Mouse (Mus musculus) kidney, postnatal 0 days (tissue): ENCODE measurements around the gene Spag4. TPM values are rescaled to one million over a fixed set of nuclear protein-coding genes. Genes with fewer than 3 reads are reported as not detected.

ENCODE experiments used
- ATAC-seq: fragments of 200-750 bp; cut with Nextera tagmentation; replicated peaks from 2 replicates; pipeline ENCODE4 v1.8.0; 2017; ENCODE audit warnings: low read depth, moderate number of reproducible peaks, moderate TSS enrichment, moderate library complexity; ENCODE audit not compliant: low FRiP score
- DNase-seq: peaks from one replicate; pipeline ENCODE4 v3.0.0-alpha.2; 2016; ENCODE audit warnings: low spot score
- H3K27ac ChIP-seq: fragments of 300-500 bp; sonication (generic); 2 replicates; pipeline ENCODE4 v1.5.1; 2014; ENCODE audit warnings: mild to moderate bottlenecking
- H3K27me3 ChIP-seq: fragments of 300-500 bp; sonication (generic); 2 replicates; pipeline ENCODE4 v1.6.1; 2014; ENCODE audit warnings: low read length, mixed read lengths; ENCODE audit not compliant: insufficient read depth
- H3K36me3 ChIP-seq: fragments of 300-500 bp; sonication (generic); 2 replicates; pipeline ENCODE4 v1.6.1; 2014; ENCODE audit warnings: low read length, mixed read lengths; ENCODE audit not compliant: insufficient read depth
- H3K4me1 ChIP-seq: fragments of 300-500 bp; sonication (generic); replicated peaks from 2 replicates; pipeline ENCODE4 v1.6.1; 2014; ENCODE audit warnings: antibody characterized with exemption, low read length, mixed read lengths; ENCODE audit not compliant: insufficient read depth
- H3K4me2 ChIP-seq: fragments of 300-500 bp; sonication (generic); 2 replicates; pipeline ENCODE4 v1.6.1; 2014; ENCODE audit warnings: mild to moderate bottlenecking, low read length, moderate library complexity, mixed read lengths
- H3K4me3 ChIP-seq: fragments of 300-500 bp; sonication (generic); replicated peaks from 2 replicates; pipeline ENCODE4 v1.5.1; 2014; ENCODE audit warnings: low read depth, low read length
- H3K9ac ChIP-seq: fragments of 300-500 bp; sonication (generic); 2 replicates; pipeline ENCODE4 v1.6.1; 2014; ENCODE audit warnings: low read depth, low read length
- H3K9me3 ChIP-seq: fragments of 300-500 bp; sonication (generic); replicated peaks from 2 replicates; pipeline ENCODE4 v1.6.1; 2016; ENCODE audit warnings: low read length, inconsistent platforms, mixed read lengths
- CTCF ChIP-seq: IDR thresholded peaks from 2 replicates; pipeline ENCODE4 v1.5.1; 2016; ENCODE audit warnings: antibody characterized with exemption, low read depth, mild to moderate bottlenecking, moderate library complexity
- WGBS: fragments of 180-500 bp; shearing (Covaris S2); extraction: QIAGEN DNeasy Blood & Tissue Kit; methylation state at CpG from one replicate; pipeline ENCODE4 v1.1.7; 2014; 5-methylcytosine and 5-hydroxymethylcytosine counted together
- polyA plus RNA-seq: library from polyadenylated mRNA; unstranded; fragments of >200 nt; fragmentation: Nextera tagmentation; extraction: Ambion mirVana; gene quantifications from 2 replicates; pipeline ENCODE4 v1.2.1, GENCODE M21; 2015

Gene Spag4
- polyA plus RNA-seq, 1 experiment from 2014 or later: 2.0 TPM

- H3K9me3 ChIP-seq: no peaks in the 10 kb centered on the region
- TF ChIP-seq CTCF: no peak
- no peaks in the 10 kb centered on the region for H3K27me3 ChIP-seq
- no peak overlapping the region for H3K9ac ChIP-seq
- no peak overlapping the region for H3K4me2 ChIP-seq
- no peak for ATAC-seq
- H3K27ac ChIP-seq: no peak overlapping the region
- no peaks in the 10 kb centered on the region for H3K4me1 ChIP-seq
- DNase-seq: no peak
- 92% methylated on average over 7 of the region's 7 CpGs for WGBS
- no peak overlapping the region for H3K4me3 ChIP-seq
- H3K36me3 ChIP-seq: peaks cover 49% of the 10 kb centered on the region
These were observed 12.5 kb downstream of the Spag4 start for GRCm38 (mm10) chr2:156077461-156077860.

GRCm38 (mm10) chr2:156078421-156079182, 13.6 kb downstream of the Spag4 start:
- no peaks in the 10 kb centered on the region for H3K27me3 ChIP-seq
- WGBS: 88% methylated on average over 16 of the region's 16 CpGs
- H3K9me3 ChIP-seq: no peaks in the 10 kb centered on the region
- no peak overlapping the region for H3K4me3 ChIP-seq
- ATAC-seq (no peak), DNase-seq (no peak)
- H3K36me3 ChIP-seq: peaks cover 40% of the 10 kb centered on the region
- no peak overlapping the region for H3K9ac ChIP-seq
- TF ChIP-seq CTCF: no peak
- H3K27ac ChIP-seq: no peak overlapping the region
- no peaks in the 10 kb centered on the region for H3K4me1 ChIP-seq
- no peak overlapping the region for H3K4me2 ChIP-seq

DNA sequence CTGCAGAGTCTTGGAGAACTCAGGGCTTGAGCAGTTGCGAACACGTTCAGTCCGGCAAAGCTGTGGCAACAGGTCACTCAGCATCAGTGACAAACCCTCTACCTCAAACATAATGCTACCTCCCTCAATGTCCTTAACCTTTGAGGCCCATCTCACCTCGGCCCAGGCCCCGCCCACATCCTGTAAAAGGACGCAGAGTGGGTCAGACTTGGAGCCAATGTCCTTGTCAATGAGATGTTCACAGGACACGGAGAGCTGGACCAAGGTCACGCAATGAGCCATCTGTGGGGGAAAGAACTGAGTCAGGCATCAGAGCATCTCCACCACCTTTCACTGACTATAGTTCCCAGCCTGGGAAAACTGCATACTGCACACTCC, 14.2 kb downstream of the Spag4 start:
- H3K4me3 ChIP-seq: no peak overlapping the region
- no peak for ATAC-seq

DNA sequence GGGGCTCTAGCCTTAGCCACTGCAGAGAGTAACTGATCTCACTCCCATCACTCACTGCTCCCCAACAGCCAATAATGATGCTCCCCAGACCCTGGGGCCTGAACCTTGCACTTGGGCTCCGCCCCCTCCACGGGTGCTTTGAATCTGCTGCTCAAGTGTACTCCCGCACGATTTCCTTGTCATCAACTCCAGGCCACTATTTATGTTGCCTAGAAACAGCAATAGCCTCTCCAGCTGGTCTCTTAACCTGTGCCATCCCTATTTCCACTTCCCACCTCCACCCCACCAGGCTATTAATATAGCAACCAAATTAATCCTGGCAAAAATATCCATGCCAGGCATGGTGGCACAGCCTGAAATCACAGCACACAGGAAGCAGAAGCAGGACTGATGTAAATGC, 14.7 kb downstream of the Spag4 start:
- H3K9ac ChIP-seq: no peak overlapping the region
- H3K4me2 ChIP-seq: no peak overlapping the region
- no peaks in the 10 kb centered on the region for H3K27me3 ChIP-seq
- no peak overlapping the region for H3K27ac ChIP-seq
- H3K4me3 ChIP-seq: no peak overlapping the region
- 0 out of 2 replicates have a peak, but pooled peaks have one; percentile 36 for ATAC-seq
- 40% methylated on average over 4 of the region's 4 CpGs for WGBS
- no peak for TF ChIP-seq CTCF
- no peak for DNase-seq
- H3K9me3 ChIP-seq: no peaks in the 10 kb centered on the region
- H3K4me1 ChIP-seq: no peaks in the 10 kb centered on the region
- H3K36me3 ChIP-seq: peaks cover 33% of the 10 kb centered on the region

More for the DNA sequence above, 14.2 kb downstream of the Spag4 start:
- Histone ChIP-seq H3K27ac (no peak overlapping the region), H3K4me1 (no peaks in the 10 kb centered on the region), H3K27me3 (no peaks in the 10 kb centered on the region), H3K9ac (no peak overlapping the region), H3K9me3 (no peaks in the 10 kb centered on the region), H3K36me3 (peaks cover 34% of the 10 kb centered on the region), H3K4me2 (no peak overlapping the region)
- TF ChIP-seq CTCF: no peak
- 80% methylated on average over 8 of the region's 8 CpGs for WGBS
- DNase-seq: no peak

DNA sequence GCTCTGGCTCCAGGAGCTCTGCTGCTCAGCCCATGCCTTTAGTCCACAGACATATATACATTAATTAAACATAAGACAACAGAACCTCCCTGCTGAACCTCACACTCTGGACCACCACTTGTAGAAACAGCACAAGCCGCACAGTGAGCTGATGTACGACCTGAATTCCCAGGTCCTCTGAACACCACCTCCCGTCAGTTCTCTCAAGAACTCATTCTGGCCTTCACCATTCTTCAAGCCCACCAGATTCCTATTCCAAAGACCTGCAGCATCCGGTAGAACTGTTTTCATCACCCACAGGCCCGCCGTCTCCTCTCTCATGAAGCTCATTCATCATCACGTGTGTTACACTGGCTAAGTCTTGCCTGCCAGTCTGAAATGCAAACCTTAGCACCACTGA, 15.4 kb downstream of the Spag4 start:
- H3K9me3 ChIP-seq: no peaks in the 10 kb centered on the region
- DNase-seq (no peak), ATAC-seq (no peak)
- no peak overlapping the region for H3K9ac ChIP-seq
- H3K4me2 ChIP-seq: no peak overlapping the region
- TF ChIP-seq CTCF: no peak
- no peak overlapping the region for H3K4me3 ChIP-seq
- peaks cover 27% of the 10 kb centered on the region for H3K36me3 ChIP-seq
- 81% methylated on average over 7 of the region's 7 CpGs for WGBS
- no peak overlapping the region for H3K27ac ChIP-seq
- H3K4me1 ChIP-seq: no peaks in the 10 kb centered on the region
- no peaks in the 10 kb centered on the region for H3K27me3 ChIP-seq

- WGBS: 81% methylated on average over 3 of the region's 3 CpGs
- TF ChIP-seq CTCF: no peak
- Histone ChIP-seq H3K9me3 (no peaks in the 10 kb centered on the region), H3K36me3 (no peaks in the 10 kb centered on the region), H3K27me3 (no peaks in the 10 kb centered on the region), H3K27ac (no peak overlapping the region), H3K4me2 (no peak overlapping the region), H3K4me1 (no peaks in the 10 kb centered on the region), H3K4me3 (no peak overlapping the region), H3K9ac (no peak overlapping the region)
- ATAC-seq (no peak), DNase-seq (no peak)
These were observed 19.6 kb downstream of the Spag4 start for GRCm38 (mm10) chr2:156084541-156084940.
